Mouse (Mus musculus): ENCODE data around the gene Ap3d1. TPM values are rescaled to one million over a fixed set of nuclear protein-coding genes. Genes with fewer than 3 reads are reported as not detected.

The Ap3d1 gene
- polyA plus RNA-seq, 1 experiment from 2014 or later: 20.9 TPM

DNA sequence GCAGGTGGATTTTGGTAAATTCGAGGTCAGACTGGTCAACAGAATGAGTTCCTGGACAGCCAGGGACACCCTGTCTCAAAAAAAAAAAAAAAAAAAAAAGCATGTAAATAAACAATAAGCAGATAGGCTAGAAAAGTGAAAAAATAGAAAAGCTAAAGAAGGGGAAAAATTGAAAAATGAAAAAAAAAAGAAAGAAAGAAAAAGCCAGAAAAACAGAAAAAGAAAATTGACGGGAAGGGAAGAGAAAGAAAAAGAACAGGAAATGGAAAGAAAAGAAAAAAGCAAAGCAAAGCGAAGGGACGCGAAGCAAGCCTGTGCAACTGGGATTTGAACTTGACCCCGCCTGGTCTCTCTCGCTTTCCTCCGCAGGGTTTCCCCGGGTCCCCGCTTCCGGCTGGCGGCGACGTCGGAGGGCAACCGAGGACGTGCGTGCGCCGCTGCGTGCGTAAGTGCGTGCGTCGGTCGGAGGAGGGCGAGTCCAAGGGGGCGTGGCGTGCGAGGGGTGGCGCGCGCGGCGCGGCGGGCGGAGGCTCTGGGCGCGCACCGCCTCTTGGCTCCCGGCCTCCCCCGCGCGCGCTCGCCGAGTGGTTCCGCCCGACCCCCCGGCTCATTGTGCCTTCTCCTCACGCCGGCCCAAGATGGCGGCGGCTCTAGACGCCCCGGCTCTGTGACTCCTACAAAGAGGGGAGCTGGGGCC is 12.7 kb upstream of the Ap3d1 start, which contains the start of gene Dot1l:
Dot1l (plus strand) TSS at position 613 of the 697 bp plus-strand sequence.
- Histone ChIP-seq H3K9ac (ENCODE audit: low read depth, low read length) (peak within 1 kb of the TSS; percentile 94), H3K4me1 (ENCODE audit: control insufficient read depth, low read depth, low read length) (peaks cover 51% of the 10 kb centered on the region), H3K4me3 (ENCODE audit: low read depth, low read length) (peak within 1 kb of the TSS; percentile 97), H3K27me3 (ENCODE audit: control insufficient read depth, insufficient read depth, low read depth, low read length) (no peaks in the 10 kb centered on the region), H3K36me3 (ENCODE audit: control insufficient read depth, insufficient read depth) (no peaks in the 10 kb centered on the region), H3K27ac (ENCODE audit: low read length) (peak within 1 kb of the TSS; percentile 82), H3K4me2 (ENCODE audit: low read depth, low read length) (peak within 1 kb of the TSS; percentile 76), H3K9me3 (replicated peaks; ENCODE audit: control insufficient read depth, low read length) (no peaks in the 10 kb centered on the region)
- peak; percentile 95 for ATAC-seq (ENCODE audit: low read depth)
- WGBS (ENCODE audit: insufficient replicate concordance): under 1% methylated on average over 57 of the region's 57 CpGs

DNA sequence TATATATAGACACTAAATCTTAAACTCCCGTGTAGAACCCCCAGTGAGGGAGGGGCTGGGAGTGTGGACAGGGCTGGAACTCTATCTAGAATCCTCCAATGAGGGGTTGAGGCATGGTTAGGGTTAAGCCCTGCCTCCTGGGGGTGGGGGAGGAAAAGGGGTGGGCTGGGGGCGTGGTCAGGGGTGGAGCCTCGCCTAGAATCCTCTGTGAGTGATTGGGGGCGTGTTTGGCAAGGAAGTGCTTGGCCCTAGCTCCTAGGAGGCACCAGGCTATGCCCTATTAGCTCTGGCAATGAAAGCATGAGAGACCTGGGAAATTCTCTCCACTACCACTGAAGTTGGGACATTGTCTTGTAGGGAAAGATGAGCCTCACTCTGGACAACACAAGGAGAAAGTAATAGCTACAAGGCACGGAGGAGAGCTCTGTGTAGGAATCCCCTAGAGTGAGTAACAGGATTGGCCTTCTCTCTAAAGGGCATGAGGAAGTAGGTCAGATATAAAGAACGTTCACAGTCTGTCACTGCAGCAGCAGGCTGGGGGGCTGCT is 10.1 kb upstream of the Ap3d1 start:
- ATAC-seq (ENCODE audit: low read depth): peak; percentile 58
- peak overlapping the region; percentile 68 for H3K4me2 ChIP-seq (ENCODE audit: low read depth, low read length)
- WGBS (ENCODE audit: insufficient replicate concordance): 2% methylated on average over 6 of the region's 6 CpGs
- peak overlapping the region; percentile 18; the same call in 1 of the 2 replicates for H3K27ac ChIP-seq (ENCODE audit: low read length)
- peaks cover 31% of the 10 kb centered on the region for H3K4me1 ChIP-seq (ENCODE audit: control insufficient read depth, low read depth, low read length)
- H3K9me3 ChIP-seq (replicated peaks; ENCODE audit: control insufficient read depth, low read length): no peaks in the 10 kb centered on the region
- peak overlapping the region; percentile 44 for H3K4me3 ChIP-seq (ENCODE audit: low read depth, low read length)
- H3K36me3 ChIP-seq (ENCODE audit: control insufficient read depth, insufficient read depth): no peaks in the 10 kb centered on the region
- no peaks in the 10 kb centered on the region for H3K27me3 ChIP-seq (ENCODE audit: control insufficient read depth, insufficient read depth, low read depth, low read length)
- peak overlapping the region; percentile 40; the same call in 1 of the 2 replicates for H3K9ac ChIP-seq (ENCODE audit: low read depth, low read length)

DNA sequence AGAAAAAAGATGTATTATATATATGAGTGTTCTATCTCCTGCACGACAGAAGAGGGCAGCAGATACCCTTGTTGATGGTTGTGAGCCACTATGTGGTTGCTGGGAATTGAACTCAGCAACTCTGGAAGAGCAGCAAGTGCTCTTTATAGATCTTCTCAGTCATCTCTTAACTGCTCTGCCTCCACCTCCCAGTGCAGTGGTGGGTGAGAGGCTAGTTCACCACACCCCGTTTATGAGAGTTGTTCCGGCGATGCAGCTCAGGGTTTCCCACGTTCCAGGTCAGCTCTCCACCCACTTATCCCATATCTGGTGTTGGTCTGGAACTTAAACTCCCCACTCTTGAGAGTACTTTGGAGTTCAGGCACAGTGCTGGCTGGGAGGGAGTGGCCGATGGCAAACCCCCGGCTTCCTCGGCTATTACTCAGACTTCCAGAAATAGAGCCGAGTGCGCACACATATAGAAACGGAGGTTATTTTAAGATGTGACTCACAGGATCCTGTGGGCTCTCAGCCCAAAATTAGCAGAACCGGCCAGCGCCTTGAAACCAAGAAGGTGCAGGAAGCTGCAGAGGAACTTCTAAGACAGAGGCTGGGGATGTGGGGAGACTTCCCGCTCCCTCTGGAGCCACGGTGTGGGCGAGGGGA is 9.2 kb upstream of the Ap3d1 start:
- WGBS (ENCODE audit: insufficient replicate concordance): 2% methylated on average over 16 of the region's 16 CpGs
- H3K27me3 ChIP-seq (ENCODE audit: control insufficient read depth, insufficient read depth, low read depth, low read length): no peaks in the 10 kb centered on the region
- H3K9ac ChIP-seq (ENCODE audit: low read depth, low read length): peak overlapping the region; percentile 40
- peak overlapping the region; percentile 44 for H3K4me3 ChIP-seq (ENCODE audit: low read depth, low read length)
- peaks cover 23% of the 10 kb centered on the region for H3K4me1 ChIP-seq (ENCODE audit: control insufficient read depth, low read depth, low read length)
- H3K4me2 ChIP-seq (ENCODE audit: low read depth, low read length): peak overlapping the region; percentile 68
- no peaks in the 10 kb centered on the region for H3K36me3 ChIP-seq (ENCODE audit: control insufficient read depth, insufficient read depth)
- no peaks in the 10 kb centered on the region for H3K9me3 ChIP-seq (replicated peaks; ENCODE audit: control insufficient read depth, low read length)
- no peak for ATAC-seq (ENCODE audit: low read depth)
- H3K27ac ChIP-seq (ENCODE audit: low read length): peak overlapping the region; percentile 18

DNA sequence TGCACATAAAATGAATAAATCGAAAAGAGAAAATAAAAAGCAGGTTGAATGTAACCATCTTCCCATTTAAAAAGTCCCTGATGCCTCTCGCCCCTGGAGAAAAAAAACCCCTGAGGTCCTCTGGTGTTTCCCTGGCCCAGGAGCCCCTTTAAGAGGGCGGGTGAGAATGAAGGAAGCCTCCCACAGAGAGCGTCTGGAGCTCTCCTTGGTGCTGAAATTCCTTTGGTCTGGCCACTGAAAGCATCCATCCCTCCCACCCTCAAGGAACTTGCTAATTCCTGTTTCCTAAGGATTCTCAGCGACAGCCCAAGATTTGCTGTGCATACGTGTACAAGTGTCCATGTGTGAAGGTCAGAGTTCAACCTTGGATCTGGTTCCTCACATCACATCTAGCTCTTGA is 6.5 kb upstream of the Ap3d1 start:
- Histone ChIP-seq H3K4me1 (ENCODE audit: control insufficient read depth, low read depth, low read length) (peaks cover 26% of the 10 kb centered on the region), H3K4me2 (ENCODE audit: low read depth, low read length) (no peak overlapping the region), H3K9ac (ENCODE audit: low read depth, low read length) (no peak overlapping the region), H3K27ac (ENCODE audit: low read length) (no peak overlapping the region), H3K9me3 (replicated peaks; ENCODE audit: control insufficient read depth, low read length) (no peaks in the 10 kb centered on the region), H3K36me3 (ENCODE audit: control insufficient read depth, insufficient read depth) (no peaks in the 10 kb centered on the region), H3K27me3 (ENCODE audit: control insufficient read depth, insufficient read depth, low read depth, low read length) (no peaks in the 10 kb centered on the region), H3K4me3 (ENCODE audit: low read depth, low read length) (no peak overlapping the region)
- WGBS (ENCODE audit: insufficient replicate concordance): 4% methylated on average over 6 of the region's 6 CpGs
- no peak for ATAC-seq (ENCODE audit: low read depth)

DNA sequence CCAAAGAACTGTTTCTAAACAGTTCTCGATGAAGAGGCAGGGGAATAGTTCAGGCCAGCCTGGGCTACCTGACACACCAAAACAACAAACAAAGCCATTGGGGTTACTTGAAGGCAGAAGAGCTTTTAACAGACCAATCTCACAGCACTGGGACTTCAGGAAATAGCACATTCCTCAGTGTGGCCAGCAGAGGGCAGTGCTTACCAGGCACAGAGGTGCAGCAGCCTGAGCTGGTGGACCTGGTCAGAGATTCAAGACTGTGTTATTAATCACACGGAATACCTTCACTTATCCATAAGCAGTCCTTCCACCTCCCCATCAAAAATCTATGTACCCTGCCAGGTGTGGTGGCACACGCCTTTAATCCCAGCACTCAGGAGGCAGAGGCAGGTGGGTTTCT is 5.3 kb upstream of the Ap3d1 start:
- H3K27me3 ChIP-seq (ENCODE audit: control insufficient read depth, insufficient read depth, low read depth, low read length): no peaks in the 10 kb centered on the region
- H3K4me3 ChIP-seq (ENCODE audit: low read depth, low read length): no peak overlapping the region
- H3K9me3 ChIP-seq (replicated peaks; ENCODE audit: control insufficient read depth, low read length): no peaks in the 10 kb centered on the region
- H3K27ac ChIP-seq (ENCODE audit: low read length): no peak overlapping the region
- no peak overlapping the region for H3K4me2 ChIP-seq (ENCODE audit: low read depth, low read length)
- H3K4me1 ChIP-seq (ENCODE audit: control insufficient read depth, low read depth, low read length): peaks cover 28% of the 10 kb centered on the region
- ATAC-seq (ENCODE audit: low read depth): no peak
- H3K9ac ChIP-seq (ENCODE audit: low read depth, low read length): no peak overlapping the region
- no peaks in the 10 kb centered on the region for H3K36me3 ChIP-seq (ENCODE audit: control insufficient read depth, insufficient read depth)
- 9% methylated on average over 3 of the region's 3 CpGs for WGBS (ENCODE audit: insufficient replicate concordance)

DNA sequence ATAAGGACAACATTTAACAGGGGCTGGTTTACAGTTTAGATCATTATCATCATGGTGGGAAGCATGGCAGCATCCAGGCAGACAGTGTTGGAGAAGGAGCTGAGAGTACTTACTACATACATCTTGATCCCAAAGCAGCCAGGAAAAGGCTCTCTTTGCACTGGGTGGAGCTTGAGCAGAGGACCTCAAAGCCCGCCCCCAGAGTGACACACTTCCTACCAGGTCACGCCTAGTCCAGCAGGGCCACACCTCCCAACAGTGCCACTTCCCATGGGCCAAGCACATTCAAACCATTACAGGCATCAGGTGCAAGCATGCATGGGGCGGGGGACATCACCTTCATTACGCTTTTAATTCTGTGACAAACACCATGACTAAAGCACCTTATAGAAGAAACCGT is 2.2 kb upstream of the Ap3d1 start:
- Histone ChIP-seq H3K36me3 (ENCODE audit: control insufficient read depth, insufficient read depth) (no peaks in the 10 kb centered on the region), H3K27ac (ENCODE audit: low read length) (no peak overlapping the region), H3K27me3 (ENCODE audit: control insufficient read depth, insufficient read depth, low read depth, low read length) (no peaks in the 10 kb centered on the region), H3K4me1 (ENCODE audit: control insufficient read depth, low read depth, low read length) (peaks cover 32% of the 10 kb centered on the region), H3K9me3 (replicated peaks; ENCODE audit: control insufficient read depth, low read length) (no peaks in the 10 kb centered on the region), H3K4me2 (ENCODE audit: low read depth, low read length) (peak overlapping the region; percentile 14; the same call in 1 of the 2 replicates), H3K9ac (ENCODE audit: low read depth, low read length) (no peak overlapping the region), H3K4me3 (ENCODE audit: low read depth, low read length) (no peak overlapping the region)
- ATAC-seq (ENCODE audit: low read depth): peak; percentile 57
- 31% methylated on average over 5 of the region's 5 CpGs for WGBS (ENCODE audit: insufficient replicate concordance)

DNA sequence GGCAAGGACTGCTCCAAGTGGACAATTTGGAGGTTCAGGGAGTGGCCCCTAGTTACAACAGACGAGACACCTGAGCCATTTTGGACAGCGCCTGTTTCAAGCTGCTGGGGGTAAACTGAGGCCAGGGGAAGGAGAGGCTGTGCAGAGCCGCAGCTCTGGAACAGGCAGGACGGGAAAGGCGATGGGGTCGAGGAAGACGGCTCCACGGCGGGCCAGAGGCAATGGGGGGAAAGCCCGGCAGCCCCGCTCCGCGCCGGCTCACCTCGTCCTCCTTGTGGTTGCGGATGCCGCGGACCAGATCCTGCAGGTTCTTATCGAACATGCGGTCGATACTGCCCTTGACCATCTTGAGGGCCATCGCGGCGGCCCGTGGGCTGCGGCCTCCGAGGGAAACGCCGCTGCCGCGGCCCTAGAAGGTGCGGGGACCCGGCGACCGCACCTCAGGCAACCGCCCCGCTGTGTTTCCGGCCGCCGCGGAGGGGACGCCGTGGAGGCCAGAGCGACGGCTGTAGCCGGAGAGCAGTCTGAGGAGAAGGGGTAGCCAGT is 357 bp downstream of the Ap3d1 start:
- ATAC-seq (ENCODE audit: low read depth): peak; percentile 35; the same call in 1 of the 2 replicates
- Histone ChIP-seq H3K9me3 (replicated peaks; ENCODE audit: control insufficient read depth, low read length) (no peaks in the 10 kb centered on the region), H3K27me3 (ENCODE audit: control insufficient read depth, insufficient read depth, low read depth, low read length) (no peaks in the 10 kb centered on the region), H3K27ac (ENCODE audit: low read length) (peak overlapping the region; percentile 71), H3K4me2 (ENCODE audit: low read depth, low read length) (peak overlapping the region; percentile 73), H3K9ac (ENCODE audit: low read depth, low read length) (peak overlapping the region; percentile 96), H3K36me3 (ENCODE audit: control insufficient read depth, insufficient read depth) (no peaks in the 10 kb centered on the region), H3K4me1 (ENCODE audit: control insufficient read depth, low read depth, low read length) (peaks cover 40% of the 10 kb centered on the region), H3K4me3 (ENCODE audit: low read depth, low read length) (peak overlapping the region; percentile 97)
- 0% methylated on average over 46 of the region's 46 CpGs for WGBS (ENCODE audit: insufficient replicate concordance)

DNA sequence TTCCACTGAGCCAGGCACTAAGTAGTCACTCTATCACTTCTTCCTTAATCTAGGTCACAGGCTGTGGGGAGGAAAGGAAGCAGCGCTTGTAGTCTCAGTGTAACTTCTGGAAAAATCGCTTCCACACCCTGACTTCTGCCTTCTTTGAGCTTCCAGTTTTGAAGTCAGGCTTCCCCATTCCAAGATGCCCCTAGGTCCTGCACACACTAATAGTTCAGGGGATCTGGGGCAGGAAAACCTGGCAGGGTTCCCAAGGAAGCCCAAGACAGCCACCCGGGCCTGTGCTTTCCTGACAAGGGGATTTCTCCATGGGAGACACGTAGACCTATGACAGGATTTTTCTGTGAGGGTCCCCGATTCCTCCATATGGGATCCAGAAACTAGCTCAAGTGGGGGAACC is 918 bp downstream of the Ap3d1 start:
- peak overlapping the region; percentile 96 for H3K9ac ChIP-seq (ENCODE audit: low read depth, low read length)
- H3K36me3 ChIP-seq (ENCODE audit: control insufficient read depth, insufficient read depth): no peaks in the 10 kb centered on the region
- peaks cover 40% of the 10 kb centered on the region for H3K4me1 ChIP-seq (ENCODE audit: control insufficient read depth, low read depth, low read length)
- peak overlapping the region; percentile 73 for H3K4me2 ChIP-seq (ENCODE audit: low read depth, low read length)
- ATAC-seq (ENCODE audit: low read depth): no peak
- WGBS (ENCODE audit: insufficient replicate concordance): 11% methylated on average over 5 of the region's 5 CpGs
- H3K9me3 ChIP-seq (replicated peaks; ENCODE audit: control insufficient read depth, low read length): no peaks in the 10 kb centered on the region
- H3K27me3 ChIP-seq (ENCODE audit: control insufficient read depth, insufficient read depth, low read depth, low read length): no peaks in the 10 kb centered on the region
- H3K27ac ChIP-seq (ENCODE audit: low read length): peak overlapping the region; percentile 71
- peak overlapping the region; percentile 97 for H3K4me3 ChIP-seq (ENCODE audit: low read depth, low read length)

DNA sequence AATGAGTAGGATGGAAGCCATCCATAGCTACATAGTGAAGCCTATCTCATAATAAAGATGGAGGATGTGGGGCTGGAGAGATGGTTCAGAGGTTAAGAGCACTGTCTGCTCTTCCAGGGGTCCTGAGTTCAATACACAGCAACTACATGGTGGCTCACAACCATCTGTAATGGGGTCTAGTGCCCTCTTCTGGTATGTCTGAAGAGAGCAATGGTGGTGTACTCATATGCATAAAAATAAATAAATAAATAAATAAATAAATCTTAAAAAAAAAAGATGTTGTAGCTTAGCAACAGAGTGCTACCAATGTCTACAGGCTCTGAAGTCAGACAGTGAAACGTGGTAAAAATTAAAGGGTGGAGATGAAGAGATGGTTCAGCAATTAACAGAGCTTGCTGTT is 3.4 kb downstream of the Ap3d1 start:
- 45% methylated on average over 1 of the region's 1 CpGs for WGBS (ENCODE audit: insufficient replicate concordance)
- Histone ChIP-seq H3K27me3 (ENCODE audit: control insufficient read depth, insufficient read depth, low read depth, low read length) (no peaks in the 10 kb centered on the region), H3K4me3 (ENCODE audit: low read depth, low read length) (no peak overlapping the region), H3K27ac (ENCODE audit: low read length) (no peak overlapping the region), H3K36me3 (ENCODE audit: control insufficient read depth, insufficient read depth) (no peaks in the 10 kb centered on the region), H3K4me1 (ENCODE audit: control insufficient read depth, low read depth, low read length) (peaks cover 31% of the 10 kb centered on the region), H3K9ac (ENCODE audit: low read depth, low read length) (no peak overlapping the region), H3K9me3 (replicated peaks; ENCODE audit: control insufficient read depth, low read length) (no peaks in the 10 kb centered on the region), H3K4me2 (ENCODE audit: low read depth, low read length) (no peak overlapping the region)
- no peak for ATAC-seq (ENCODE audit: low read depth)

Data from liver, embryonic 16.5 days (tissue).